Mouse (Mus musculus): ENCODE results near the gene 1110008P14Rik. TPM values are rescaled to one million over a fixed set of nuclear protein-coding genes. Genes with fewer than 3 reads are reported as not detected.

Gene 1110008P14Rik
- polyA plus RNA-seq, 1 experiment from 2014 or later = 41.5 TPM

DNA sequence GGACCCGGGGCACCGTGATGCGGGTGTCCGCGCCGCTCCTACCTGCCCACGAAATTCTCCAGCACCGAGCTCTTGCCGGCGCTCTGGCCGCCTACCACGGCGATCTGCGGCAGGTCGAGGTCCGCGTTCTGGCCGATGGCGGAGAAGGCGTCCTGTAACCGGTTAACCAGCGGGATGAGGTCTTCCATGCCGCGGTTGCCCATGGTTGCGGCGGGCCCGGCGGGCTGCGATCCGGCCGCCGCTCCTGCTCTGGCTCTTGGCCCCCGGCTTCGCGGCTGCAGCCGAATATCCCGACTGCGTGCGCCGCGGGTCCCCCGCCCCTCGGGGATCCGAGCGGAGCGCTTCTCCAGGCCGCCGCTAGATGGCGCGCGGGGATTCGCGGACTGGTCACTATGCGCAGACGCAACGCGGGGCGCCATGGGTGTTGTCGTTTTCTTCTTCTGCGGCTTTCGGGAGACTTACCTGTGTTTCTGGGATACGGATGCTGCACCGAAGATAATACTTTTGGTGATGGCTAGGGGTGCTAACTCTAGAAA is 28.7 kb downstream of the 1110008P14Rik start, which contains the start of gene Dnm1:
Gene Dnm1 (minus strand): TSS at position 332 of the 536 bp plus-strand sequence.
- Histone ChIP-seq H3K27me3 (ENCODE audit: control insufficient read depth, insufficient read depth, low read length) (no peaks in the 10 kb centered on the region), H3K36me3 (ENCODE audit: control insufficient read depth, insufficient read depth, low read length) (no peaks in the 10 kb centered on the region), H3K4me2 (ENCODE audit: low read depth, low read length) (peak within 1 kb of the TSS; percentile 93), H3K27ac (ENCODE audit: low read length) (peak within 1 kb of the TSS; percentile 66), H3K4me3 (replicated peaks; ENCODE audit: low read length) (peak within 1 kb of the TSS; percentile 72), H3K9ac (ENCODE audit: low read length) (peak within 1 kb of the TSS; percentile 84), H3K9me3 (replicated peaks; ENCODE audit: control insufficient read depth, low read length) (no peaks in the 10 kb centered on the region), H3K4me1 (ENCODE audit: control insufficient read depth, insufficient read depth, low read length) (peaks cover 11% of the 10 kb centered on the region)
- under 1% methylated on average over 62 of the region's 63 CpGs for WGBS
- ATAC-seq (ENCODE audit: insufficient read depth, low FRiP score) = peak; percentile 77; the same call in 1 of the 2 replicates

DNA sequence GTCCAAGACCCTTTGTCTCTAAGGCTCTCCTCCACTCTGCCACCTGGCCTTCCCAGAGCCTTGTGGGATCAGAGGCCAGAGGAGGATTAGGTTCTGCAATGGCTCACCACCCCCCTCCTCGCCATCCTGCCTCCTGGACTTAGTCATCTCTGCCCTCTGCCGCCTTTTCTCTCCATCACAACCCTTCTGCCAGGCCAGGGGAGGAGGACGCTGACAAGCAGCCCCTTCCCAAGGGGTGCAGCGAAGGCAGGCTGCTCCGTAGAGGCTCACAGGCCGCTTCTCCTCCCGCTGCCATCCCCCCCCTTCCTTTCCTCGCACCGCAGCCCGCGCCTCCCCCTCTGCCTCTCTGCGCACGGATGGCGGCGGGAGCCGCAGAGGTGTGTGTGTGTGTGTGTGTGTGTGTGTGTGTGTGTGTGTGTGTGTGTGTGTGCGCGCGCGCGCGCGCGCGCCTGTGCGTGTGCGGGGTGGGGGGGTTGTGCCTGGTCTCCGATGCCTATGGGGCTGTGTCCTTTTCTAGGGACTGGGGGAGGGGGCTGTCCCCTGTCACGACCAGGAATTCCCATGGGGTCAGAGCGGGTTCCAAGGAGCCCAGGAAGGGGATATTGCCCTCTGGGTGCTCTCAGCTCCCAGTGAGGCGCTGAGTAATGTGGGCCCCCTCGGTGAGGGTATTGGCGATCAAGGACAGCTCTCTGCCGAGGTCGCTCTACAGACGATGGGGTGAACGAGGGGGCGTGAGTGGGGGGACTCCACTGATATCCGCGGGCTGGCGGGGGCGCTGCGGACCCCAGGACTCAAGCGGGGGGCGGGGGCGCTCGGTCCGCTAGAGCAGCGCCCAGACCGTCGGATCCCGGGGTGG is 29.4 kb downstream of the 1110008P14Rik start, which contains the start of gene Ciz1:
Gene Ciz1 (plus strand): TSS at position 177 of the 856 bp plus-strand sequence.
- peak within 1 kb of the TSS; percentile 52; the same call in 1 of the 2 replicates for H3K27ac ChIP-seq (ENCODE audit: low read length)
- H3K36me3 ChIP-seq (ENCODE audit: control insufficient read depth, insufficient read depth, low read length) = no peaks in the 10 kb centered on the region
- peak within 1 kb of the TSS; percentile 93 for H3K4me2 ChIP-seq (ENCODE audit: low read depth, low read length)
- H3K9ac ChIP-seq (ENCODE audit: low read length) = peak within 1 kb of the TSS; percentile 84
- peaks cover 11% of the 10 kb centered on the region for H3K4me1 ChIP-seq (ENCODE audit: control insufficient read depth, insufficient read depth, low read length)
- peak within 1 kb of the TSS; percentile 72 for H3K4me3 ChIP-seq (replicated peaks; ENCODE audit: low read length)
- no peaks in the 10 kb centered on the region for H3K9me3 ChIP-seq (replicated peaks; ENCODE audit: control insufficient read depth, low read length)
- no peaks in the 10 kb centered on the region for H3K27me3 ChIP-seq (ENCODE audit: control insufficient read depth, insufficient read depth, low read length)
- peak; percentile 22 for ATAC-seq (ENCODE audit: insufficient read depth, low FRiP score)
- WGBS = 1% methylated on average over 43 of the region's 52 CpGs

DNA sequence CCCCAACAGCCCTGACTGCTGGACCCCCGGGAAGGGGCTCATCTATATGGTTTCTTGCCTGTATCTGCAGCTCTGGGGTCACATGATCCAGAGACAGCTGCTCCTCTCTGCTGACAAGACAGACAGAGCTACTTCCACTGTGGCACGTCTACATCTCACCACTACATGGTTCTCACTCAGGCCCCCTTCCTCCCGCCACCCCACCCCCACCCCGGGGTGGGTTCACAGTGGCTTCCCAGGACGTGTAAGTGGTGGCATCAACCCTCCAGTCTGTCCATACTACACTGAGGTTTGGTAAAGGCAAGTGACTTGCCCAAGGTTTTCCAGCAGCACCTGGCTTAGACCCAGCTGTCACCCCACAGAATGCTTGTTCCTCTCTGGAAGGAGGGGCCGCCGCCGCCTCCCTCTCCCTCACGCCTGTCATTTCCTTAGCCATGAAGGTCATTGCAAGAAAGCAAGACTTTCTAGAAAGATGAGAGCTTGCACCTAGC is 30.2 kb downstream of the 1110008P14Rik start:
- H3K4me3 ChIP-seq (replicated peaks; ENCODE audit: low read length) = peak overlapping the region; percentile 72
- peaks cover 11% of the 10 kb centered on the region for H3K4me1 ChIP-seq (ENCODE audit: control insufficient read depth, insufficient read depth, low read length)
- no peaks in the 10 kb centered on the region for H3K27me3 ChIP-seq (ENCODE audit: control insufficient read depth, insufficient read depth, low read length)
- no peak for ATAC-seq (ENCODE audit: insufficient read depth, low FRiP score)
- H3K36me3 ChIP-seq (ENCODE audit: control insufficient read depth, insufficient read depth, low read length) = no peaks in the 10 kb centered on the region
- H3K4me2 ChIP-seq (ENCODE audit: low read depth, low read length) = peak overlapping the region; percentile 93
- peak overlapping the region; percentile 84; the same call in 1 of the 2 replicates for H3K9ac ChIP-seq (ENCODE audit: low read length)
- 54% methylated on average over 9 of the region's 9 CpGs for WGBS
- no peaks in the 10 kb centered on the region for H3K9me3 ChIP-seq (replicated peaks; ENCODE audit: control insufficient read depth, low read length)
- 0 out of 2 replicates have a peak overlapping the region, but pooled peaks have one; percentile 10 for H3K27ac ChIP-seq (ENCODE audit: low read length)

DNA sequence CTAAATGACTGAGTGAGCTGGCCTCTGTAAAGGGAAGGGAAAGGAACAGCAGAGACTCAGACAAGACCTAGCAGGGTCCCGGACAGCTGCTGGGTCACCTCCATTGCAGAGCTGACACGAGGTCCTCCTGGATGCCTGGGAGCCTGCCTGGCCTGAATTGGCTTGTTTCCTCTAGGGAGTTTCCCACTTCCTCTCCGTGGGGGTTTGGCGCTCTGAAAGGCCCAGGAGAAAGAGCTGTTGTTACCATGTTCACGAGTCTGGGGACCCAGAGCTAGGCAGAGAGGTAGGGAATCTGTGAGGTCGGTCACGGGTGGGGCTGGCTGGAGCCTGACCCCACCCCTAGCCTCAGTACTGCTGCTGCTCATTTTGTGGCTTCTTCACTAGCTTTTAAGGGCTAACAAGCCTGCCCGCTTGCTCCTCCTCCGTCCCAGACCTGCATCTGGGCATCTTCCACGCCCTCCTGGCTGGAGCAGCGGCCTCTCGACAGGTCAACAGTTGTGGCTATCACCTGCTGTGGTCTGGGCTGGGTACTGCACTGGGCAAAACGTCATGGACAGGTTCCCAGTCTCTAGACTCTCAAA is 31.2 kb downstream of the 1110008P14Rik start:
- 49% methylated on average over 13 of the region's 13 CpGs for WGBS
- peaks cover 11% of the 10 kb centered on the region for H3K4me1 ChIP-seq (ENCODE audit: control insufficient read depth, insufficient read depth, low read length)

DNA sequence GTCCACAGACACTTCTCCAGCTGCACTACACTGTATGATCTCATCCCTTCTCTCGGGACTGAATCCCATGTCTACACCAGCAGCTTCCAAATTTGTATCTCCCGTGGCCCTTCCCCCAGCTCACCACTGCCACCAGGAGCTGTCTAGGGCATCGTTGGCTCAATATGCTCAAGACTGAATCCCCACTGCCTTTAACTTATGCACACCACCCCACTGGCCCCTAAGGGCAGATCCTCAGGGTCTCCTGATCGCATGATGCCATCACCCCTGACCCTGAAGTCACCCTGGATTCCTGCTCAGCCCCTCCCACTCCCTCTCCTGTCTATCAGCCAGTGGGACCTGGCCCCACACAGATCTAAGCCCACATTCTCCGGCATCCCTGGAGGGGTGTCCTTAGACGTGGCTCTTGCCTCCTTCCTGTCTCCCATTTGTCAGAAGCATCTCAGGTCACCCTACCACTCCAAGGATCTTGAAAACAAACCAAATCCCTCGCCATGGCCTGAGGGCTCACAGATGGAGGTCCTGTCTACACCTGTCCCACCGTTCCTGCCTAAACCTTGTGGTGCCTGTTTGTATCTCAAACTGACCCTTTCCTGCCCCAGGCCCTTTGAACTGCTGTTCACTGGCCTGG is 32.0 kb downstream of the 1110008P14Rik start:
- Histone ChIP-seq H3K36me3 (ENCODE audit: control insufficient read depth, insufficient read depth, low read length) (no peaks in the 10 kb centered on the region), H3K9me3 (replicated peaks; ENCODE audit: control insufficient read depth, low read length) (no peaks in the 10 kb centered on the region), H3K4me3 (replicated peaks; ENCODE audit: low read length) (no peak overlapping the region), H3K4me1 (ENCODE audit: control insufficient read depth, insufficient read depth, low read length) (peaks cover 11% of the 10 kb centered on the region), H3K27ac (ENCODE audit: low read length) (no peak overlapping the region), H3K27me3 (ENCODE audit: control insufficient read depth, insufficient read depth, low read length) (no peaks in the 10 kb centered on the region), H3K4me2 (ENCODE audit: low read depth, low read length) (no peak overlapping the region), H3K9ac (ENCODE audit: low read length) (no peak overlapping the region)
- ATAC-seq (ENCODE audit: insufficient read depth, low FRiP score) = no peak
- 54% methylated on average over 8 of the region's 8 CpGs for WGBS

More for the DNA sequence above, 31.2 kb downstream of the 1110008P14Rik start:
- no peak for ATAC-seq (ENCODE audit: insufficient read depth, low FRiP score)
- Histone ChIP-seq H3K4me3 (replicated peaks; ENCODE audit: low read length) (no peak overlapping the region), H3K36me3 (ENCODE audit: control insufficient read depth, insufficient read depth, low read length) (no peaks in the 10 kb centered on the region), H3K27ac (ENCODE audit: low read length) (no peak overlapping the region), H3K9ac (ENCODE audit: low read length) (no peak overlapping the region), H3K9me3 (replicated peaks; ENCODE audit: control insufficient read depth, low read length) (no peaks in the 10 kb centered on the region), H3K4me2 (ENCODE audit: low read depth, low read length) (no peak overlapping the region), H3K27me3 (ENCODE audit: control insufficient read depth, insufficient read depth, low read length) (no peaks in the 10 kb centered on the region)

DNA sequence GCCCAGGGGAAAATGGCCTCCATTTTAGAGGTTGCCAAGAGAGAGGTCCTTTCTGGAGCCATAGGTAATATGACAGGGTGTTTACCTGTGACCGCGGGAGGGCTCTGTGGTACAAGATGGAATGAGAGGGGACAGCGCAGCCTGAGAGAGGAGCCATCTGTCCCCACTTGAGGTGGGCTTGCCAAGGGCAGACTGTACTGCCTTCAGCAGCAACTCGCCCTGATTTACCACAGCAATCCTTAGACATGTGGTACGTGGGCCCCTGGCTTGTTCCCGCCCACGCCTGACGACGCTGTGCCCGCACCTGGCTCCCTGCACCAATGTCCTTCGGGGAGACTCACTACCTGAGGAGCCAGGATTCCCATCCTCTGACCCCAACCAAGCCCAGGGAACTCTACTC is 33.4 kb downstream of the 1110008P14Rik start:
- peaks cover 11% of the 10 kb centered on the region for H3K4me1 ChIP-seq (ENCODE audit: control insufficient read depth, insufficient read depth, low read length)
- H3K9ac ChIP-seq (ENCODE audit: low read length) = no peak overlapping the region
- H3K9me3 ChIP-seq (replicated peaks; ENCODE audit: control insufficient read depth, low read length) = no peaks in the 10 kb centered on the region
- H3K4me3 ChIP-seq (replicated peaks; ENCODE audit: low read length) = no peak overlapping the region
- H3K27me3 ChIP-seq (ENCODE audit: control insufficient read depth, insufficient read depth, low read length) = no peaks in the 10 kb centered on the region
- no peak overlapping the region for H3K27ac ChIP-seq (ENCODE audit: low read length)
- no peak overlapping the region for H3K4me2 ChIP-seq (ENCODE audit: low read depth, low read length)
- WGBS = 73% methylated on average over 11 of the region's 11 CpGs
- no peaks in the 10 kb centered on the region for H3K36me3 ChIP-seq (ENCODE audit: control insufficient read depth, insufficient read depth, low read length)
- ATAC-seq (ENCODE audit: insufficient read depth, low FRiP score) = no peak

DNA sequence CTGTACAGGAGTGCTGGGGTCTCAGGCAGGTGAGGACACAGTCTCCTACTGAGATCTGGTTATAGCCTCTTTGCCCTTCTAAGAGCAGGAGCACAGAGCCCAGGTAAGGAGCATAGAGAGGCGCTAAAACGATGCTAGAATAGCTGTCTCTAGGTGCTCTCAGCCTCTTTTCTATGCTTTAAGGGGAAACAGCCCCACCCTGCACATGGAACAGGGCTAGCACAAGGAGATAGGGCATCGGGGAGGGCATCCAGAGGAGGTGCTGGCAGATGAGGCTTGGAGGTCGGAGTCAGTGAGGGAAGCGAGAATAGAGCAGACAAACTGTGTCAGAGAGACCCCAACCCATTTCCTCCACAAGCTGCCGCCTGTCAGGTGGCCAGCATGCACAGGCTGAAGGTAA is 34.7 kb downstream of the 1110008P14Rik start:
- Histone ChIP-seq H3K27ac (ENCODE audit: low read length) (no peak overlapping the region), H3K27me3 (ENCODE audit: control insufficient read depth, insufficient read depth, low read length) (no peaks in the 10 kb centered on the region), H3K9ac (ENCODE audit: low read length) (no peak overlapping the region), H3K4me1 (ENCODE audit: control insufficient read depth, insufficient read depth, low read length) (peaks cover 17% of the 10 kb centered on the region), H3K36me3 (ENCODE audit: control insufficient read depth, insufficient read depth, low read length) (no peaks in the 10 kb centered on the region), H3K9me3 (replicated peaks; ENCODE audit: control insufficient read depth, low read length) (no peaks in the 10 kb centered on the region), H3K4me3 (replicated peaks; ENCODE audit: low read length) (no peak overlapping the region), H3K4me2 (ENCODE audit: low read depth, low read length) (no peak overlapping the region)
- no peak for ATAC-seq (ENCODE audit: insufficient read depth, low FRiP score)
- WGBS = 71% methylated on average over 6 of the region's 6 CpGs

DNA sequence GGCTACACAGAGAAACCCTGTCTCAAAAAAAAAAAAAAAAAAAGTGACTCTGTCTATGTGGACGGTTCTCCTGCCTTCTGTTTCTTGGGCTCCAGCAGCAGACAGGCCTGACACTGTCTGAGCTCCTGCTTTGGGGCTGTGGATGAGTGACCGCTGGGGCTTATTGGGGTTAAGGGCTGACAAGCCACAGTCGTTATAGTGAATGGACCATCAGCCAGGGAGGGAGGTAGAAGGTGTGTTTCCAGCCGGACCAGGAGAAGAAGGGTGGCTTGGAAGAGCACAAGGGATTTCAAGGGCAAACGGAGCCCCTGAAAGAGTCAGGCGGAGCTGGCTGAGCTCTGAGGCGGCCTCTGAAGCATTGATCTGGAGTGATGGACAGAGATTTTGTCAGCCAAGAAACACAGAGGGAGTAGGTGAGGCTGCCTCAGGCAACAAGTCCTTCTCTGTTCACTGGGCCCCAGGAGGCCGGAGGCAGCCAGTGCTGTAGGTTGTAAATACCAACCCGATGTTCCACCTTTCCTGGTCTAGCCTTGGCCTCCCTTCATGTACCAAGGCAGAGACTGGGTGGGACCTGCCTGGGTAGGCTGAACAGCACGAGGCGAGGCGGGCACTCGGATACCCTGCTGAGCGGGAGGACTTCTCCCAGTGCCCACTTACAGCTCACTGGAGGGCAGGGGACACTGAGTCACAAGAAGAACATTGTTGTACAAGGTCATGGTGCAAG is 37.0 kb downstream of the 1110008P14Rik start:
- Histone ChIP-seq H3K9ac (ENCODE audit: low read length) (no peak overlapping the region), H3K9me3 (replicated peaks; ENCODE audit: control insufficient read depth, low read length) (no peaks in the 10 kb centered on the region), H3K36me3 (ENCODE audit: control insufficient read depth, insufficient read depth, low read length) (no peaks in the 10 kb centered on the region), H3K4me1 (ENCODE audit: control insufficient read depth, insufficient read depth, low read length) (peaks cover 7% of the 10 kb centered on the region; the same call in 1 of the 2 replicates), H3K4me3 (replicated peaks; ENCODE audit: low read length) (no peak overlapping the region), H3K27ac (ENCODE audit: low read length) (no peak overlapping the region), H3K4me2 (ENCODE audit: low read depth, low read length) (no peak overlapping the region), H3K27me3 (ENCODE audit: control insufficient read depth, insufficient read depth, low read length) (no peaks in the 10 kb centered on the region)
- 70% methylated on average over 14 of the region's 14 CpGs for WGBS
- no peak for ATAC-seq (ENCODE audit: insufficient read depth, low FRiP score)

All from stomach, embryonic 16.5 days (tissue).